Mouse (Mus musculus) gastrocnemius, postnatal 25 days (tissue): Measurements from ENCODE around the gene Zfp354c. TPM values are rescaled to one million over a fixed set of nuclear protein-coding genes. Genes with fewer than 3 reads are reported as not detected.

Source experiments
- total RNA-seq, 2 experiments: library from RNA; stranded (reverse); gene quantifications; 1 replicate in 1 of 2; 2 replicates in 1 of 2; pipeline ENCODE4 v1.2.3; 2021

Gene Zfp354c
- total RNA-seq, 2 experiments from 2014 or later, result 4.3 to 5.0 TPM

Other genes with a start within 250 kb of the Zfp354c start
- 10 to 100 TPM; 15.1 to 16.4 TPM for gene Adamts2, start 225.6 kb downstream of the Zfp354c start, total RNA-seq
- gene Zfp879, start 13.8 kb upstream of the Zfp354c start, total RNA-seq, result 1 to 10 TPM; 1.6 to 1.8 TPM
- not detected for gene Grm6, start 23.0 kb upstream of the Zfp354c start, total RNA-seq
- 1 to 10 TPM; 1.8 TPM for gene Zfp454, start 59.9 kb upstream of the Zfp354c start, total RNA-seq
- gene Zfp2, start 88.4 kb upstream of the Zfp354c start, total RNA-seq, result 1 to 10 TPM; 4.5 to 5.4 TPM
- 1 to 10 TPM; 1.3 to 1.7 TPM for gene Zfp354b, start 103.9 kb upstream of the Zfp354c start, total RNA-seq
- gene 4933414I15Rik, start 116.0 kb upstream of the Zfp354c start, total RNA-seq, result not detected
- not detected for gene Prop1, start 126.0 kb upstream of the Zfp354c start, total RNA-seq
- gene Olfr1378, start 138.8 kb upstream of the Zfp354c start, total RNA-seq, result not detected
- gene Olfr1377, start 154.2 kb upstream of the Zfp354c start, total RNA-seq, result not detected
- gene Olfr51, start 175.9 kb upstream of the Zfp354c start, total RNA-seq, result not detected
- gene Olfr54, start 186.5 kb upstream of the Zfp354c start, total RNA-seq, result not detected
- not detected for gene Olfr1375, start 220.4 kb upstream of the Zfp354c start, total RNA-seq
- gene Zfp354a, start 231.5 kb upstream of the Zfp354c start, total RNA-seq, result 1 to 10 TPM; 3.4 to 4.0 TPM